In the genomic region with DNA sequence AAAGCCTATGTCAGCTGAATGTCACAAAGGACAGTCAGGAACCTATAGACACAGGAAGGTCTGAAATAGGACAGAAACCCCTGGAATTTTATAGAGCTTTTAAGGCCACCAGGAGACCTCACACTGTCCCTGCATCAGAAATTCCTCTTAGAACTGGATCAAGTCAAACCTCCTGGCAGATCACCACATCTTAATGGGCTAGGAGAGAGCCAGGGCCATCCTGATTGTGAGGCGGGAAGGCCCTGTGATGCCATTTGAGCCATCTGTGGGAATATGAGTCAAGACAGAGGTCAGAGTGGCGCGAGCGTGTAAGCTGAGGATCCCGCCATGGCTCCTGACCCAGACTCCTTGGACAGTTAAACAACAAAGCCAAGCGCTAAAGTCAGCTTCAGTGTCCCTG, we compare ENCODE assay signal across 13 mouse cellular contexts.
A peak's percentile ranks its signal among the peaks of the same experiment; 100 is the strongest.
DNase-seq lines count a peak whose midpoint lies in the region; ATAC-seq lines count a peak whose summit lies in the region.
"Had no signal": no experiment of that assay in that cellular context is flagged by ENCODE, and none has a peak within 500 bp of the region (broad histone marks: within the 10 kb centered on the region; RNA-seq: fewer than 3 reads in every experiment).

No protein-coding gene starts in this region.

- 83% methylated on average over 6 of the region's 6 CpGs for WGBS in heart, embryonic 11.5 days (ENCODE audit: insufficient replicate concordance)
- WGBS in heart, embryonic 14.5 days: 84% methylated on average over 6 of the region's 6 CpGs
- 80% methylated on average over 6 of the region's 6 CpGs for WGBS in liver, embryonic 11.5 days
- WGBS in midbrain, embryonic 15.5 days: 98% methylated on average over 6 of the region's 6 CpGs

- no peak overlapping the region for H3K9ac ChIP-seq in heart, embryonic 11.5 days (ENCODE audit: low read depth, low read length)
- no peak overlapping the region; the same call in 1 of the 2 replicates for H3K9ac ChIP-seq in heart, embryonic 14.5 days (ENCODE audit: low read length)
- no peak overlapping the region for H3K9ac ChIP-seq in liver, embryonic 11.5 days (ENCODE audit: low read depth, low read length)
- H3K9ac ChIP-seq in midbrain, embryonic 15.5 days: no peak overlapping the region

- no peak overlapping the region for H3K4me2 ChIP-seq in heart, embryonic 11.5 days
- no peak overlapping the region for H3K4me2 ChIP-seq in heart, embryonic 14.5 days (ENCODE audit: low read length)
- no peak overlapping the region; the same call in 1 of the 2 replicates for H3K4me2 ChIP-seq in liver, embryonic 11.5 days
- no peak overlapping the region for H3K4me2 ChIP-seq in midbrain, embryonic 15.5 days

- H3K27me3 ChIP-seq in heart, embryonic 11.5 days (ENCODE audit: control insufficient read depth, insufficient read depth, low read length): no peaks in the 10 kb centered on the region
- no peaks in the 10 kb centered on the region for H3K27me3 ChIP-seq in heart, embryonic 14.5 days (ENCODE audit: control insufficient read depth, insufficient read depth, low read length)
- H3K27me3 ChIP-seq in liver, embryonic 11.5 days (replicated peaks; ENCODE audit: control insufficient read depth, insufficient read depth, low read length): no peaks in the 10 kb centered on the region
- H3K27me3 ChIP-seq in midbrain, embryonic 15.5 days (replicated peaks): no peaks in the 10 kb centered on the region
- H3K27me3 ChIP-seq: Patski had no signal

- H3K36me3 ChIP-seq in heart, embryonic 11.5 days (ENCODE audit: control insufficient read depth, insufficient read depth, low read length): no peaks in the 10 kb centered on the region
- peaks cover 3% of the 10 kb centered on the region; the same call in 1 of the 2 replicates for H3K36me3 ChIP-seq in heart, embryonic 14.5 days (ENCODE audit: control insufficient read depth, insufficient read depth, low read length)
- no peaks in the 10 kb centered on the region for H3K36me3 ChIP-seq in liver, embryonic 11.5 days (ENCODE audit: control insufficient read depth, insufficient read depth, low read length)
- no peaks in the 10 kb centered on the region for H3K36me3 ChIP-seq in midbrain, embryonic 15.5 days (replicated peaks)

- no peak for ATAC-seq in heart, embryonic 11.5 days (replicated peaks; ENCODE audit: insufficient number of reproducible peaks, low FRiP score, low TSS enrichment)
- no peak for ATAC-seq in heart, embryonic 14.5 days (ENCODE audit: insufficient number of reproducible peaks, insufficient read depth, low FRiP score, low read depth)
- no peak for ATAC-seq in liver, embryonic 11.5 days (replicated peaks; ENCODE audit: low FRiP score)
- ATAC-seq in midbrain, embryonic 15.5 days (replicated peaks): no peak
- ATAC-seq: hindbrain, postnatal 0 days had no signal

- no peak for DNase-seq in heart, adult 8-10 months (ENCODE audit: low spot score)
- no peak for DNase-seq in liver, embryonic 11.5 days (ENCODE audit: low spot score)
- DNase-seq in layer of hippocampus, postnatal 10 days (ENCODE audit: low spot score in 2 of 2): no peak
- DNase-seq in right cerebral cortex, postnatal 14 days: no peak
- DNase-seq: adrenal gland, postnatal 10 days; retina, postnatal 1 day; thymus, postnatal 36 days had no signal

- H3K27ac ChIP-seq in heart, embryonic 11.5 days (ENCODE audit: low read depth, low read length): peak overlapping the region; percentile 54; the same call in 1 of the 2 replicates
- peak overlapping the region; percentile 55 for H3K27ac ChIP-seq in brown adipose tissue, adult 24 weeks (replicated peaks; ENCODE audit: low read depth, low read length)
- H3K27ac ChIP-seq in heart, embryonic 14.5 days (replicated peaks in 1 of 2; ENCODE audit: control insufficient read depth in 1 of 2, insufficient read depth in 1 of 2, low read depth in 2 of 2, low read length in 2 of 2): peak overlapping the region; percentile 1 to 43; a peak in 2 of 4 replicates
- peak overlapping the region; percentile 35 for H3K27ac ChIP-seq in liver, embryonic 11.5 days (ENCODE audit: low read depth, low read length)
- H3K27ac ChIP-seq in midbrain, embryonic 15.5 days: no peak overlapping the region
- H3K27ac ChIP-seq: hindbrain, postnatal 0 days had no signal

- no peaks in the 10 kb centered on the region for H3K9me3 ChIP-seq in heart, embryonic 11.5 days (replicated peaks; ENCODE audit: control insufficient read depth, low read length)
- no peaks in the 10 kb centered on the region for H3K9me3 ChIP-seq in heart, embryonic 14.5 days (ENCODE audit: control insufficient read depth, low read length)
- no peaks in the 10 kb centered on the region for H3K9me3 ChIP-seq in liver, embryonic 11.5 days (ENCODE audit: control insufficient read depth, low read length)
- no peaks in the 10 kb centered on the region for H3K9me3 ChIP-seq in midbrain, embryonic 15.5 days

- H3K4me3 ChIP-seq in heart, embryonic 11.5 days (ENCODE audit: low read depth, low read length): no peak overlapping the region
- H3K4me3 ChIP-seq in brown adipose tissue, adult 24 weeks (ENCODE audit: insufficient read depth, low read depth, low read length): no peak overlapping the region
- H3K4me3 ChIP-seq in heart, embryonic 14.5 days (ENCODE audit: control insufficient read depth in 1 of 2, insufficient read depth in 1 of 2, low read depth in 1 of 2, low read length in 2 of 2): no peak overlapping the region
- no peak overlapping the region for H3K4me3 ChIP-seq in liver, embryonic 11.5 days (ENCODE audit: low read depth, low read length)
- H3K4me3 ChIP-seq in midbrain, embryonic 15.5 days: no peak overlapping the region

- H3K4me1 ChIP-seq in heart, embryonic 11.5 days (ENCODE audit: control insufficient read depth, insufficient read depth, low read length): peaks cover 62% of the 10 kb centered on the region
- peaks cover 41% of the 10 kb centered on the region for H3K4me1 ChIP-seq in brown adipose tissue, adult 24 weeks (ENCODE audit: control insufficient read depth, insufficient read depth, insufficient read length, low read length)
- peaks cover 40 to 68% of the 10 kb centered on the region in 2 experiments for H3K4me1 ChIP-seq in heart, embryonic 14.5 days (ENCODE audit: control insufficient read depth in 2 of 2, insufficient read depth in 2 of 2, low read length in 2 of 2)
- peaks cover 9% of the 10 kb centered on the region for H3K4me1 ChIP-seq in liver, embryonic 11.5 days (replicated peaks; ENCODE audit: control insufficient read depth, insufficient read depth, low read length)
- H3K4me1 ChIP-seq in midbrain, embryonic 15.5 days: no peaks in the 10 kb centered on the region
